In the genomic region with DNA sequence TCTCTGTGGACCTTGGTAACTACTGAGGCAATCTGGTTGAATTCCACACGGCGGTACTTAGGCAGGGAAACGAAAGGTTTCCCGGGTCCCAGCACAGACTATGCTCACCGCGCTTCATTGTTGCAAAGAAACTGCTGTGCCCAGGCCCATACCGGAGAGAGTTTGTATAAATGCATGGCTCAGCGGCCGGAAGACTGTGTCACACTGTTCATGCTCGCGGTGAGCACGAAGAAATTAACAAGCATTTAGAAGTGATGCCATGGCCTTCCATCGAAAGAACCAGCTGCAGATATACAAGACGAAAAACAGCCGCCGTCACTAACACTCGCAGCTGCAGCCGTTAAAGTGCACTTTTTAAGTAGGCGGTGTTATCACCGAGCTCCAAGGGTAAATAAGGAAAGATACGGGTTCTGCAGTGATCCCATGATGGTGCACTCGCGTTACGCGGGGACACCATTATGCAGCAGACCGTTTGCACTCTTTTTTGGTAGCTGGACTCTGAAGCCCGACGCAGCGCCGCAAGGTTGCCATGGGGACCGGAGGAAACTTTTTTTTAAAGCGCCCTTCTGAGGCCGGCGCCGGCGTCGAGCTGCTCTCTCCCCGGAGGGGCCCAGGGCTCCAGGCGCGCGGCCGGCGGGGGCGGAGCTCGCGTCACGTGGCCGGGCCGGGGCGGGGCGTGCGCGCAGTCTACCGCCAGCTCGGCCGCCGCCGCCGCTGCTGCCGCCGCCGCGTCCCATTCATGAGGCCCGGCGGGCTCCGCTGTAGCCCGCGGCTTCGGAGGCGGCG, we compare ENCODE assay signal across 8 mouse cellular contexts. TPM values are rescaled to one million over a fixed set of nuclear protein-coding genes. Genes with fewer than 3 reads are reported as not detected.
DNase-seq lines count a peak whose midpoint lies in the region; ATAC-seq and TF ChIP-seq lines count a peak whose summit lies in the region.

No protein-coding gene starts in this region.

- under 1% methylated on average over 69 of the region's 71 CpGs for WGBS in hindbrain, postnatal 0 days
- WGBS in macrophage (ENCODE audit: missing documents) = under 1% methylated on average over 68 of the region's 71 CpGs

- peaks cover 42% of the 10 kb centered on the region for H3K79me2 ChIP-seq in macrophage (ENCODE audit: inconsistent target)

- peak overlapping the region; percentile 89 for H3K9ac ChIP-seq in hindbrain, postnatal 0 days (replicated peaks; ENCODE audit: low read length)

- intact Hi-C loops in gastrocnemius, adult 2 months (cut with DNase I) = loop anchor here (1.0 to 10.0 kb wide), 3 partner anchors 51 to 178 kb away; a partner anchor contains a TSS
- intact Hi-C loops in left cerebral cortex, adult 2 months (cut with DNase I) = loop anchor here (2.0 kb wide), 2 partner anchors 58 to 180 kb away; a partner anchor contains a TSS

- H3K36me3 ChIP-seq in hindbrain, postnatal 0 days (ENCODE audit: insufficient read depth, low read length) = no peaks in the 10 kb centered on the region
- no peaks in the 10 kb centered on the region for H3K36me3 ChIP-seq in macrophage (ENCODE audit: inconsistent target)

- peak; percentile 89 for DNase-seq in ZHBTc4 (ENCODE audit: low read depth, low spot score)
- DNase-seq in cerebellum, postnatal 4 days (ENCODE audit: low spot score in 2 of 2) = peak; percentile 87 to 90
- DNase-seq in gastrocnemius, adult 2 months = peak; percentile 94
- DNase-seq in hindbrain, postnatal 0 days (ENCODE audit: low spot score) = peak; percentile 95
- DNase-seq in left cerebral cortex, adult 2 months (ENCODE audit: extremely low spot score in 1 of 2, low spot score in 2 of 2) = peak; percentile 92 to 95
- DNase-seq in retina, postnatal 7 days (ENCODE audit: low read depth, low spot score) = peak; percentile 70
- peak; percentile 84 to 85 for DNase-seq in urinary bladder, adult 18-20 months (ENCODE audit: low spot score in 2 of 2)

- H3K4me3 ChIP-seq in gastrocnemius, adult 2 months = peak overlapping the region; percentile 89
- peak overlapping the region; percentile 92 for H3K4me3 ChIP-seq in hindbrain, postnatal 0 days (ENCODE audit: low read length)
- peak overlapping the region; percentile 79 for H3K4me3 ChIP-seq in left cerebral cortex, adult 2 months
- H3K4me3 ChIP-seq in macrophage (ENCODE audit: inconsistent target) = peak overlapping the region; percentile 37

- TF ChIP-seq CTCF in gastrocnemius, adult 2 months (IDR thresholded peaks at IDR 0.05) = no peak
- no peak for TF ChIP-seq CTCF in hindbrain, postnatal 0 days (IDR thresholded peaks at IDR 0.05; ENCODE audit: low read depth)
- TF ChIP-seq CTCF in left cerebral cortex, adult 2 months (IDR thresholded peaks at IDR 0.05) = no peak

- peaks cover 10% of the 10 kb centered on the region for H3K4me1 ChIP-seq in hindbrain, postnatal 0 days (ENCODE audit: insufficient read depth, low read length)

- peak overlapping the region; percentile 74 for H3K4me2 ChIP-seq in hindbrain, postnatal 0 days (ENCODE audit: low read depth, low read length)

- no peaks in the 10 kb centered on the region for H3K27me3 ChIP-seq in hindbrain, postnatal 0 days (ENCODE audit: insufficient read depth, low read length)

- H3K9me3 ChIP-seq in hindbrain, postnatal 0 days (ENCODE audit: low read length) = no peaks in the 10 kb centered on the region

- ATAC-seq in hindbrain, postnatal 0 days = peak; percentile 97

- peak overlapping the region; percentile 82 for H3K27ac ChIP-seq in gastrocnemius, adult 2 months
- H3K27ac ChIP-seq in hindbrain, postnatal 0 days = peak overlapping the region; percentile 93
- peak overlapping the region; percentile 86 for H3K27ac ChIP-seq in left cerebral cortex, adult 2 months
- peak overlapping the region; percentile 53 for H3K27ac ChIP-seq in macrophage

RNA-seq across cellular contexts. Expression of a gene that starts 0.7 kb away (rescaled TPM):
- total RNA-seq in gastrocnemius, adult 2 months (2021) = 1 to 10 TPM; 5.3 to 5.6 TPM
- total RNA-seq in hindbrain, postnatal 0 days (2014; rRNA removed) = 48.9 and 49.8 TPM in 2 replicates
- 39.5 and 39.9 TPM in 2 replicates for polyA plus RNA-seq in hindbrain, postnatal 0 days (2015; fragmentation: Nextera tagmentation; extraction: Ambion mirVana)
- 10 to 100 TPM; 85.2 to 86.5 TPM for total RNA-seq in left cerebral cortex, adult 2 months (2021)
- total RNA-seq in macrophage (2018; cell fraction: chromatin; rRNA removed) = 1,000 to 10,000 TPM in 5 of 26 experiments, 100 to 1,000 TPM in 21; 253 to 2,419 (median 417) TPM
- 100 to 1,000 TPM in 4 of 26 experiments, 10 to 100 TPM in 22; 34.6 to 197 (median 49.3) TPM for total RNA-seq in macrophage (2018; cell fraction: cytosol; rRNA removed)
- 100 to 1,000 TPM; 124 to 913 (median 217) TPM for total RNA-seq in macrophage (2018; cell fraction: nucleus; rRNA removed)
- polyA plus RNA-seq in macrophage (2018) = 40.1 to 42.3 TPM (median 40.3 TPM) in 3 replicates

Comparison
In these comparisons a context has a peak if more than half of its experiments do, and no peak if none do; other contexts are left out.
1. Peak in every context shown above with its lines: DNase-seq, ATAC-seq, H3K4me3 ChIP-seq and H3K27ac ChIP-seq.
2. H3K4me3 ChIP-seq: peak in every context shown above with its lines; median percentile 92 in hindbrain, postnatal 0 days; 89 in gastrocnemius, adult 2 months; 79 in left cerebral cortex, adult 2 months; 37 in macrophage.